Mouse (Mus musculus) bone marrow, adult 2 months (tissue): ENCODE data around the gene Zfp617. TPM values are rescaled to one million over a fixed set of nuclear protein-coding genes. Genes with fewer than 3 reads are reported as not detected.
"Not testable (repeated sequence)": the region's sequence is repeated elsewhere in the genome, so short reads cannot be mapped to it uniquely, and the experiment has no call there.

Source experiments
- H3K27ac ChIP-seq: fragments of 200-500 bp; 2 replicates; pipeline ENCODE4 v1.5.1; 2012; ENCODE audit warnings: low read depth, mild to moderate bottlenecking, control low read depth, inconsistent platforms, low read length; ENCODE audit not compliant: control insufficient read depth, poor library complexity, insufficient read depth
- H3K4me1 ChIP-seq: fragments of 200-500 bp; 2 replicates; pipeline ENCODE4 v1.6.1; 2011; ENCODE audit warnings: low read length; ENCODE audit not compliant: control insufficient read depth, insufficient read depth
- H3K4me3 ChIP-seq: fragments of 200-500 bp; replicated peaks from 2 replicates; pipeline ENCODE3; 2011; ENCODE audit warnings: mild to moderate bottlenecking, low read depth, low read length, control low read depth; ENCODE audit not compliant: control insufficient read depth
- CTCF ChIP-seq: fragments of 200-500 bp; IDR thresholded peaks from 2 replicates; pipeline ENCODE4 v1.5.1; 2011; ENCODE audit warnings: low read length, control low read depth; ENCODE audit not compliant: control insufficient read depth, insufficient read depth
- POLR2A ChIP-seq: fragments of 200-500 bp; IDR thresholded peaks from 2 replicates; pipeline ENCODE4 v1.6.1; 2011; ENCODE audit warnings: low read depth, mild to moderate bottlenecking, control low read depth, low read length, borderline replicate concordance; ENCODE audit not compliant: control insufficient read depth
- WGBS: fragments of 180-500 bp; shearing (Covaris S2); methylation state at CpG from one replicate; pipeline ENCODE4 v1.1.7; 2018; 5-methylcytosine and 5-hydroxymethylcytosine counted together
- polyA plus RNA-seq: library from polyadenylated mRNA; stranded (reverse); fragments of >200 nt; gene quantifications from 2 replicates; pipeline ENCODE4 v1.2.4, GENCODE M21; 2011; ENCODE audit warnings: low replicate concordance; ENCODE audit not compliant: missing spikeins, insufficient read depth, insufficient read length

The Zfp617 gene
- polyA plus RNA-seq, 1 experiment = 7.9 TPM

DNA sequence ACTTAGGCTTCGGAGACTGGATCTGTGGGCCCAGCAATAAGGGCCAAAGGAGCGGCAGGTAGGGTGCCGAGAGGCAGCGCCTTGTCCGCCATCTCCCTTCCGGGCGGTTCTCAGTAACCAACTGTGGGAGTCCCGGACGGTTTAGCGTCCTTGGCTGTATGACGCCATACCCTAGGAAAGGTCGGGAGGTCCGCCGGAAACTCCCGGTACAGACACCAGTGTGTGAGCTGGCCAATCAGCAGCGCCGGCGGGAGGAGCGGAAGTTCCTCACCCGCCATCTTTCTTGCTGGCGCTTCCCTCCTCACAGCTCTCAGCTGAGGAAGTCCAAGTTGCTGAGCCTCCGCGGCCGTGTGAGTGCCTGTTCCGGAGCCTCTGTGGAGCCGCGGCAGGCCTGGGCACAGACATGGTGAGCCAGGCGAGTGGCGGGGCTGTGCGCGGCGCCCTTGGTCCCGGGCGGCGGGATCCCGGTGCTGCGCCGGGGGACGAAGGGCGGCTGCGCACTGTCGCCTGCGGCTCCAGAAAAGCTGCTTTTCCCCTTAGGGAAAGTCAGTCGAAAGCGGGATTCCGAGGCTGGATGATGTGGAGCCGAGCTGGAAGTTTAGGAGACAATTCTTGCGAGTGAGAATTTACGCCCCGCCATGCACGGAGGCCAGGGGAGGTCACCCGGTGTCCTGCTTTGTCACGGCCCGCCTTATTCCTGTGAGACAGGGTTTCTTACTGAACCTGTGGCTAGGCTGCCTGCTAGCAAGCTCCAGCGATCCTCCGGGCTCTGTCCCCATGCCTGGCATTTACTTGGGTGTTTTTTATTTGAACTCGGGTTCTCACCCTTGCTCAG is 14.3 kb downstream of the Zfp617 start:
- WGBS = under 1% methylated on average over 57 of the region's 57 CpGs
- peak overlapping the region; percentile 93 for H3K27ac ChIP-seq
- H3K4me3 ChIP-seq = peak overlapping the region; percentile 90
- H3K4me1 ChIP-seq = no peaks in the 10 kb centered on the region
- TF ChIP-seq CTCF = no peak
- TF ChIP-seq POLR2A = peak; percentile 62; the same call in 1 of the 2 replicates

GRCm38 (mm10) chr8:71925791-71926190 is 17.4 kb downstream of the Zfp617 start:
- TF ChIP-seq POLR2A = no peak
- no peak for TF ChIP-seq CTCF
- WGBS = 93% methylated on average over 5 of the region's 5 CpGs
- Histone ChIP-seq H3K27ac (no peak overlapping the region), H3K4me1 (no peaks in the 10 kb centered on the region), H3K4me3 (no peak overlapping the region)

DNA sequence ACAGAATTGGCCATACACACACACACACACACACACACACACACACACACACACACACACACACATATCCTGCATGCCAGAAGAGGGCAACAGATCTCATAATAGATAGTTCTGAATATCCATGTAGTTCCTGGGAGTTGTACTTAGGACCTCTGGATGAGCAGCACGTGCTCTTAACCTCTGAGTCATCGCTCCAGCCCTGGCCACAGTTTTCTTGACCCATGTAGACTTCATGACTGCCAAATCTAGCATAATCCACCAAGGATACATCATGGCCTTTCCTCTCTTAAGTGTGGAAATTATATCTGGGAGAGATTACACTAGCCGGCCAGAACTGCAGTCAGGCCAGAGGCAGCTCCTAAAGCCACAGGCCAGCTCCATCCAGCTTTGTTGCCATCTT is 18.1 kb downstream of the Zfp617 start:
- no peaks in the 10 kb centered on the region for H3K4me1 ChIP-seq
- H3K4me3 ChIP-seq = no peak overlapping the region
- H3K27ac ChIP-seq = no peak overlapping the region
- TF ChIP-seq CTCF (no peak), POLR2A (no peak)
- 89% methylated on average over 3 of the region's 3 CpGs for WGBS

DNA sequence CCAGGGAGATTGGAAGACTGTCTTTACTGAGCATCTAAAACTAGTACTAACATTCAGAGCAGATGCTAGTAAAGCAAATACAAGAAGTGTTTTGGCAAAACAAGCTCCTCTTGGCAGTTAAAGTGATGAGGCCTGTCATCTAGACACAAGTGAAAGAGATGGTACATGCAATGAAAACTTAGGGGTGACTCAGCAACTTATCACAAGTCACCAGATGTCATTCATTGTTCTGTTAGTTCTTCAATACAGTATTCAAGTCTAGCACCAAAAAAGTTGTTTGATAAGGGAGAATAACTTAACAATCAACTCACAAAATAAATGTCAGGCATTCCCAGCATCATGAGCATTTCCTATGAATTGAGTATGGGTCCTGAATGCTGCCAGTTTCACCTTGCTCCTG is 19.3 kb downstream of the Zfp617 start:
- no peak overlapping the region for H3K27ac ChIP-seq
- no peaks in the 10 kb centered on the region for H3K4me1 ChIP-seq
- TF ChIP-seq POLR2A (no peak), CTCF (no peak)
- H3K4me3 ChIP-seq = no peak overlapping the region

DNA sequence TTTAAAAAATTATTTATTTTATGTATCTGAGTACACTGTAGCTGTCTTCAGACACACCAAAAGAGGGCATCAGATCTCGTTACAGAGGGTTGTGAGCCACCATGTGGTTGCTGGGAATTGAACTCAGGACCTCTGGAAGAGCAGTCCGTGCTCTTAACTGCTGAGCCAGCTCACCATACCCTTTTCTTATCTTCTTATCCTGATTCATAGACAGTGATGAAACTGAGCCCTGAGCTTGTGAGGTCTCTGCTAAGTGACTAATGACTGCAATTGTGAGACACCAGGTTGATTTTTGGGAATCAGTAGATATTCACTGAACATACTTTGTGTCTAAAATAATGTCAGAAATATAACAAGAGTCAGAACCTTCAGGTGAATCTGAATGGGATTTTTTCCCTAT is 29.6 kb downstream of the Zfp617 start:
- 81% methylated on average over 2 of the region's 2 CpGs for WGBS
- not testable (repeated sequence) for H3K27ac ChIP-seq, H3K4me1 ChIP-seq, H3K4me3 ChIP-seq

GRCm38 (mm10) chr8:71940293-71941208 is 32.1 kb downstream of the Zfp617 start:
- Histone ChIP-seq H3K27ac (peak overlapping the region; percentile 27; the same call in 1 of the 2 replicates), H3K4me3 (no peak overlapping the region), H3K4me1 (peaks cover 5% of the 10 kb centered on the region)
- 27% methylated on average over 2 of the region's 2 CpGs for WGBS
- TF ChIP-seq POLR2A (no peak), CTCF (no peak)

DNA sequence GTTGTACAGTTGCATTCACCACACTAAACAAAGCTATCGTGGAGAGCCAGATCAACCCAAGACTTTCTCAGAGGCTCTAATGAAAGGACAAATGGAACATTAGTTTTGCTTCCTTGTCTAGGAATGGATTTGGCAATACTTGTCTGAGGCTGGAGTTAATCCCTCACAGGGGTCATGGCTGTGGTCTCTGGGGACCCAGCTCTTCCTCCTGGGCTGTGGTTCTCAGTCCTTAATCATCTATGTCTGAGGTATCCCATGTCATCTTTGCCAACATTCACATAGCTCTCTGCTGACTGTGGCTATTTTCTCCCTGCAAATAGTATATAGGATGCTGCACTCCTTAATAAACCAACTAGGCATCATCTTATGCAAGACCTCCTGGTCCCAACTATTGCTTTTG is 33.3 kb downstream of the Zfp617 start:
- H3K27ac ChIP-seq = no peak overlapping the region
- 74% methylated on average over 1 of the region's 1 CpGs for WGBS
- TF ChIP-seq POLR2A (no peak), CTCF (no peak)

DNA sequence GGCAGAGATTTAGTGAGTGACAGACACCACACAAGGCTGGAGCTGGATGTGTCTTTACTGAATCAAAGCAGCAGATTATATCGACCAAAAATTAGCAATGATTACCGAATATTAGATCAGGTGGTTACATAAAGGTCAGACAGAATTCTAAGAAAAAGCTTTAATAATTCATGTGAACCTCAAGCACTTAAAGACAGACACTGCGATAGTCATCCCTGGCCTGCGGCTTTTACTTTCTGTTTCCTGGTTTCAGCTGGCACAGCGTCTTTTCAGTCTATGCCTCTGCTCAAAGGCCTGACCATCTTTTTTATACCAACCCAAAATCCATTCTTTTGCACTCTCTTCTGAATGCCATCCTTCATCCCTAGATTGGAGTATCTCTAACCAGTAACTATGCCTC is 40.2 kb downstream of the Zfp617 start:
- TF ChIP-seq CTCF (no peak), POLR2A (no peak)
- 82% methylated on average over 5 of the region's 5 CpGs for WGBS
- no peak overlapping the region for H3K27ac ChIP-seq
- H3K4me1 ChIP-seq = peaks cover 2% of the 10 kb centered on the region; the same call in 1 of the 2 replicates
- no peak overlapping the region for H3K4me3 ChIP-seq

More for the DNA sequence above, 33.3 kb downstream of the Zfp617 start:
- no peak overlapping the region for H3K4me3 ChIP-seq
- H3K4me1 ChIP-seq = peaks cover 5% of the 10 kb centered on the region
